Mouse (Mus musculus) limb, embryonic 14.5 days (tissue): ENCODE results near the gene Btbd6. TPM values are rescaled to one million over a fixed set of nuclear protein-coding genes. Genes with fewer than 3 reads are reported as not detected.

Experiments
- ATAC-seq: fragments of 200-750 bp; cut with Nextera tagmentation; 2 replicates; pipeline ENCODE4 v1.8.0; 2017; ENCODE audit warnings: low read depth, moderate number of reproducible peaks, moderate TSS enrichment; ENCODE audit not compliant: low FRiP score
- DNase-seq: peaks from one replicate; pipeline ENCODE4 v3.0.0-alpha.2; 2015; ENCODE audit warnings: low spot score
- H3K27ac ChIP-seq: fragments of 300-500 bp; sonication (generic); replicated peaks from 2 replicates; pipeline ENCODE4 v1.5.1; 2014; ENCODE audit warnings: low read depth, mild to moderate bottlenecking, low read length, moderate library complexity, mixed read lengths
- H3K27me3 ChIP-seq: fragments of 300-500 bp; sonication (generic); 2 replicates; pipeline ENCODE4 v1.6.1; 2014; ENCODE audit warnings: low read length, mixed read lengths; ENCODE audit not compliant: control insufficient read depth, insufficient read depth
- H3K36me3 ChIP-seq: fragments of 300-500 bp; sonication (generic); 2 replicates; pipeline ENCODE4 v1.6.1; 2014; ENCODE audit warnings: mild to moderate bottlenecking, low read length, moderate library complexity, mixed read lengths; ENCODE audit not compliant: control insufficient read depth, insufficient read depth
- H3K4me1 ChIP-seq: fragments of 300-500 bp; sonication (generic); 2 replicates; pipeline ENCODE4 v1.6.1; 2014; ENCODE audit warnings: antibody characterized with exemption, low read length, mixed read lengths; ENCODE audit not compliant: control insufficient read depth, insufficient read depth
- H3K4me2 ChIP-seq: fragments of 300-500 bp; sonication (generic); replicated peaks from 2 replicates; pipeline ENCODE4 v1.6.1; 2014; ENCODE audit warnings: low read depth, mild to moderate bottlenecking, low read length, moderate library complexity; ENCODE audit not compliant: severe bottlenecking
- H3K4me3 ChIP-seq: fragments of 300-500 bp; sonication (generic); replicated peaks from 2 replicates; pipeline ENCODE4 v1.5.1; 2014; ENCODE audit warnings: low read length
- H3K9ac ChIP-seq: fragments of 300-500 bp; sonication (generic); 2 replicates; pipeline ENCODE4 v1.6.1; 2014; ENCODE audit warnings: mild to moderate bottlenecking, low read depth, low read length, moderate library complexity; ENCODE audit not compliant: severe bottlenecking
- H3K9me3 ChIP-seq: fragments of 300-500 bp; sonication (generic); 2 replicates; pipeline ENCODE4 v1.6.1; 2016; ENCODE audit warnings: low read length; ENCODE audit not compliant: control insufficient read depth
- POLR2A ChIP-seq: fragments of 200-500 bp; IDR thresholded peaks from 2 replicates; pipeline ENCODE4 v1.8.0; 2012; ENCODE audit warnings: inconsistent platforms, mild to moderate bottlenecking, moderate library complexity, borderline replicate concordance; ENCODE audit not compliant: insufficient read depth, insufficient read length; ENCODE audit errors: extremely low read depth
- WGBS: fragments of 180-500 bp; shearing (Covaris S2); extraction: QIAGEN DNeasy Blood & Tissue Kit; methylation state at CpG from one replicate; pipeline ENCODE4 v1.1.7; 2014; 5-methylcytosine and 5-hydroxymethylcytosine counted together
- polyA plus RNA-seq, 2 experiments: library from polyadenylated mRNA; depleted of rRNA in 1 of 2; stranded (reverse) in 1 of 2; unstranded in 1 of 2; fragments of >200 nt; fragmentation: Nextera tagmentation in 1 of 2; extraction: Ambion mirVana in 1 of 2; gene quantifications; 2 replicates each; pipeline versions ENCODE4 v1.2.1 to v1.2.3; 2012 to 2014

Gene Btbd6
- polyA plus RNA-seq, 2 experiments: 27.4 to 31.0 TPM

DNA sequence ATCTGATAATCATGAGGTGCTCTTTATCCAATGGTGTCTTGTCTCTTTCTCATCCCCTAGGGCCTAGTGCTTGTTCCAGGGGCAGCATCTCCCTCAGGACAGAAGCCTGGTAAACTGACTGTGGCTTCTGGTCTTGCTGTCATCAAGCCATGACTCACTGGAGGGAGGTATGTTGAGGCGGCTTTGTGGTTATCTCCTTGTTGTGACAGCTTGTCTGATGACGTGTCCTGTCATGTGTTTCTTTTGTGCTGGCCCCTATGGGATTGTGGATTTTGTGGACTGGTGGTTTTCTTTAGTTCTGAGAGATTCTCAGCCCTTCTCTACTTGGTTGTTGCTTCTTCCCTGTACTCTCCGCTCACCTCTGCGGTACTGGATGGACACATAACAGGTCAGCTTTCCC, 46.8 kb downstream of the Btbd6 start:
- DNase-seq: no peak
- TF ChIP-seq POLR2A: no peak
- 80% methylated on average over 4 of the region's 4 CpGs for WGBS

DNA sequence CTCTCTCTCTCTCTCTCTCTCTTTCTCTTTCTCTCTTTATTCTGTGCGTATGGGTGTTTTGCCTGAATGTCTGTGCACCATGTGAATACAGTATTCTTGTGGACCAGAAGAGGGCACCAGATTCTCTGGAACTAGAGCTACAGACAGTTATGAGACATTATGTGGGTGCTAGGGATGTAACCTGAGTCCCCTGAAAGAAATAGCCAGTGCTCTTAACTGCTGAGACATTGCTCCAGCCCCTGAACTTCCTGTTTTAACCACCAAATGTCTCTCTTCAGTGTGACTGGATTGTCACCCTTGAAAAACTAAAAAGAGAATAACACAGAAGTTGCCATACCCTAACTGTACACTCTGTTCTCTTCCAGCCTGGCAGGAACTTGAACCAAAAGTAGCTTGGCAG, 50.3 kb downstream of the Btbd6 start:
- Histone ChIP-seq H3K27ac (no peak overlapping the region), H3K9me3 (no peaks in the 10 kb centered on the region), H3K36me3 (peaks cover 14% of the 10 kb centered on the region), H3K4me2 (no peak overlapping the region), H3K4me1 (no peaks in the 10 kb centered on the region), H3K27me3 (no peaks in the 10 kb centered on the region), H3K4me3 (no peak overlapping the region), H3K9ac (no peak overlapping the region)
- TF ChIP-seq POLR2A: no peak
- ATAC-seq: no peak
- no peak for DNase-seq
- 98% methylated on average over 1 of the region's 1 CpGs for WGBS

More for the DNA sequence above, 46.8 kb downstream of the Btbd6 start:
- Histone ChIP-seq H3K36me3 (peaks cover 18% of the 10 kb centered on the region), H3K9me3 (no peaks in the 10 kb centered on the region), H3K9ac (no peak overlapping the region), H3K27me3 (no peaks in the 10 kb centered on the region), H3K4me3 (no peak overlapping the region), H3K4me2 (no peak overlapping the region), H3K27ac (no peak overlapping the region), H3K4me1 (no peaks in the 10 kb centered on the region)
- no peak for ATAC-seq

DNA sequence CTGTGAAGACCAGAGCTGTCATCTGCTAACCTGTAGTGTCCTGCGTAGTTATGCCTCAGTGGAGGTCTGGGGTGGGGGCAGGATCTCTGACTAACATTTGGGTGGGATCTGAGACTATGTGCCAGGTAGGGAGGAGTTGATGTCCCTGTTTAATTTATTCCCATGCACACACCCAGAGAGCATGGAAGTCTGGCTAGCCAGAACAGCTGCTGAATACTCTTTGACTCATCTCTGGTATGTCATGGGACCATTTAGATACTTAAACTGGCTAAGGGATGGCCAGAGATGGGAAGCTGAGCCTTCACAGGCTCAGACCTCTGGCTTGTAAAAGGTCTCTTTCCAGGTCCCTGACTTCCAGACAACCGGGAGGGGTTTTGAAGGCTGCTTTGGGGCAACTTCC, 51.2 kb downstream of the Btbd6 start:
- H3K27ac ChIP-seq: no peak overlapping the region

DNA sequence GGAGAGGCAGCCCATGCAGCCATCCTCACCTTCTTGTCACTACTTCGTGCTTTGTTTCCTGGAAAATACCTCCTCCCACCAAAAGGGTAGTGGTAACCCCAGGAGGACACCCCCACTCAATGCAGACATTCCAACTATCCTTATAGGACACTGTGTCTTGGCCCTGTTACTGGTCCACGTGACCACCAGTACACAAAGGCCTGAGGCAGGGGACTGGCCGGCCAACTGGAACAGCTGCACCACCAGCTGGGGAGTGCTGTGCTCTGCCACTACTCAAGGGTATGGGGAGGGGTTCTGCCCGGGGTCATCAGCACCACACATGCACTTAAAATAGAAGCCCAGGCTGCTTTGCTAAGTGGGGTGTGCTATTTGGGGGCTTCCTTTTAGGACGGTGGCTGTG, 51.8 kb downstream of the Btbd6 start:
- H3K4me1 ChIP-seq: no peaks in the 10 kb centered on the region
- WGBS: 59% methylated on average over 5 of the region's 5 CpGs
- ATAC-seq: peak; percentile 84

More for the DNA sequence above, 51.2 kb downstream of the Btbd6 start:
- Histone ChIP-seq H3K36me3 (peaks cover 11% of the 10 kb centered on the region), H3K4me2 (no peak overlapping the region), H3K9ac (no peak overlapping the region), H3K9me3 (no peaks in the 10 kb centered on the region), H3K4me3 (no peak overlapping the region), H3K27me3 (no peaks in the 10 kb centered on the region), H3K4me1 (no peaks in the 10 kb centered on the region)
- TF ChIP-seq POLR2A: no peak
- WGBS: 93% methylated on average over 2 of the region's 2 CpGs
- ATAC-seq (0 out of 2 replicates have a peak, but pooled peaks have one; percentile 9), DNase-seq (no peak)

More for the DNA sequence above, 51.8 kb downstream of the Btbd6 start:
- Histone ChIP-seq H3K36me3 (peaks cover 11% of the 10 kb centered on the region), H3K9ac (no peak overlapping the region), H3K27me3 (no peaks in the 10 kb centered on the region), H3K9me3 (no peaks in the 10 kb centered on the region), H3K4me2 (no peak overlapping the region), H3K27ac (no peak overlapping the region), H3K4me3 (no peak overlapping the region)
- TF ChIP-seq POLR2A: no peak
- peak; percentile 63 for DNase-seq

Other genes starting within 250 kb of the Btbd6 start
- gene Pld4, start 215.8 kb upstream of the Btbd6 start, polyA plus RNA-seq (2012; rRNA removed): 15.7 and 16.9 TPM in 2 replicates
- gene Pld4, start 215.8 kb upstream of the Btbd6 start, polyA plus RNA-seq (2014; fragmentation: Nextera tagmentation; extraction: Ambion mirVana): 13.4 and 14.0 TPM in 2 replicates
- gene Ahnak2, start 173.8 kb upstream of the Btbd6 start, polyA plus RNA-seq (2012; rRNA removed): 2.1 and 2.5 TPM in 2 replicates
- gene Ahnak2, start 173.8 kb upstream of the Btbd6 start, polyA plus RNA-seq (2014; fragmentation: Nextera tagmentation; extraction: Ambion mirVana): 3.3 TPM in 2 replicates
- gene Clba1, start 167.5 kb upstream of the Btbd6 start, polyA plus RNA-seq (2012; rRNA removed): 3.7 and 4.8 TPM in 2 replicates
- 5.7 and 6.2 TPM in 2 replicates for gene Clba1, start 167.5 kb upstream of the Btbd6 start, polyA plus RNA-seq (2014; fragmentation: Nextera tagmentation; extraction: Ambion mirVana)
- gene Cdca4, start 147.1 kb upstream of the Btbd6 start, polyA plus RNA-seq (2012; rRNA removed): 81.0 and 89.9 TPM in 2 replicates
- 113 and 126 TPM in 2 replicates for gene Cdca4, start 147.1 kb upstream of the Btbd6 start, polyA plus RNA-seq (2014; fragmentation: Nextera tagmentation; extraction: Ambion mirVana)
- gene Gpr132, start 108.3 kb upstream of the Btbd6 start, polyA plus RNA-seq (2012; rRNA removed): 0.50 and 0.63 TPM in 2 replicates
- gene Gpr132, start 108.3 kb upstream of the Btbd6 start, polyA plus RNA-seq (2014; fragmentation: Nextera tagmentation; extraction: Ambion mirVana): 0.29 and 0.36 TPM in 2 replicates
- gene Jag2, start 46.7 kb upstream of the Btbd6 start, polyA plus RNA-seq (2012; rRNA removed): 45.8 and 48.4 TPM in 2 replicates
- gene Jag2, start 46.7 kb upstream of the Btbd6 start, polyA plus RNA-seq (2014; fragmentation: Nextera tagmentation; extraction: Ambion mirVana): 12.5 and 14.3 TPM in 2 replicates
- gene Nudt14, start 34.4 kb upstream of the Btbd6 start, polyA plus RNA-seq (2012; rRNA removed): 50.4 and 54.4 TPM in 2 replicates
- gene Nudt14, start 34.4 kb upstream of the Btbd6 start, polyA plus RNA-seq (2014; fragmentation: Nextera tagmentation; extraction: Ambion mirVana): 78.4 and 96.0 TPM in 2 replicates
- 82.5 and 97.4 TPM in 2 replicates for gene Brf1, start 24.2 kb downstream of the Btbd6 start, polyA plus RNA-seq (2012; rRNA removed)
- gene Brf1, start 24.2 kb downstream of the Btbd6 start, polyA plus RNA-seq (2014; fragmentation: Nextera tagmentation; extraction: Ambion mirVana): 60.9 and 66.2 TPM in 2 replicates
- gene Pacs2, start 38.0 kb downstream of the Btbd6 start, polyA plus RNA-seq (2012; rRNA removed): 55.0 and 62.3 TPM in 2 replicates
- 16.3 and 16.5 TPM in 2 replicates for gene Pacs2, start 38.0 kb downstream of the Btbd6 start, polyA plus RNA-seq (2014; fragmentation: Nextera tagmentation; extraction: Ambion mirVana)
- gene Tex22, start 98.0 kb downstream of the Btbd6 start, polyA plus RNA-seq (2012; rRNA removed): 0.13 and 0.28 TPM in 2 replicates
- not detected in 2 replicates for gene Tex22, start 98.0 kb downstream of the Btbd6 start, polyA plus RNA-seq (2014; fragmentation: Nextera tagmentation; extraction: Ambion mirVana)
- gene Mta1, start 121.8 kb downstream of the Btbd6 start, polyA plus RNA-seq (2012; rRNA removed): 126 and 161 TPM in 2 replicates
- gene Mta1, start 121.8 kb downstream of the Btbd6 start, polyA plus RNA-seq (2014; fragmentation: Nextera tagmentation; extraction: Ambion mirVana): 21.1 and 25.0 TPM in 2 replicates
- 91.4 and 102 TPM in 2 replicates for gene Crip2, start 163.8 kb downstream of the Btbd6 start, polyA plus RNA-seq (2012; rRNA removed)
- 89.9 and 99.1 TPM in 2 replicates for gene Crip2, start 163.8 kb downstream of the Btbd6 start, polyA plus RNA-seq (2014; fragmentation: Nextera tagmentation; extraction: Ambion mirVana)
- 387 and 403 TPM in 2 replicates for gene Crip1, start 169.8 kb downstream of the Btbd6 start, polyA plus RNA-seq (2012; rRNA removed)
- 344 and 469 TPM in 2 replicates for gene Crip1, start 169.8 kb downstream of the Btbd6 start, polyA plus RNA-seq (2014; fragmentation: Nextera tagmentation; extraction: Ambion mirVana)
- 30.8 and 36.8 TPM in 2 replicates for gene Tedc1, start 179.9 kb downstream of the Btbd6 start, polyA plus RNA-seq (2012; rRNA removed)
- gene Tedc1, start 179.9 kb downstream of the Btbd6 start, polyA plus RNA-seq (2014; fragmentation: Nextera tagmentation; extraction: Ambion mirVana): 19.5 and 22.6 TPM in 2 replicates
- gene Tmem121, start 209.4 kb downstream of the Btbd6 start, polyA plus RNA-seq (2012; rRNA removed): 29.6 and 43.4 TPM in 2 replicates
- 10.1 and 12.3 TPM in 2 replicates for gene Tmem121, start 209.4 kb downstream of the Btbd6 start, polyA plus RNA-seq (2014; fragmentation: Nextera tagmentation; extraction: Ambion mirVana)